Mouse (Mus musculus) adrenal gland, adult 10 weeks (tissue): ENCODE data around the gene Fam131a. TPM values are rescaled to one million over a fixed set of nuclear protein-coding genes. Genes with fewer than 3 reads are reported as not detected.

ENCODE experiments used
- polyA plus RNA-seq: library from polyadenylated mRNA; stranded (reverse); fragments of 350-450 nt; fragmentation: Illumina TruSeq; extraction: RNeasy Lipid Tissue Mini Kit (QIAGEN cat#74804); gene quantifications from one replicate; pipeline ENCODE4 v1.2.3, GENCODE M21; 2014; ENCODE audit warnings: low read depth, low replicate concordance

Gene Fam131a
- 0.35 TPM for polyA plus RNA-seq

DNA sequence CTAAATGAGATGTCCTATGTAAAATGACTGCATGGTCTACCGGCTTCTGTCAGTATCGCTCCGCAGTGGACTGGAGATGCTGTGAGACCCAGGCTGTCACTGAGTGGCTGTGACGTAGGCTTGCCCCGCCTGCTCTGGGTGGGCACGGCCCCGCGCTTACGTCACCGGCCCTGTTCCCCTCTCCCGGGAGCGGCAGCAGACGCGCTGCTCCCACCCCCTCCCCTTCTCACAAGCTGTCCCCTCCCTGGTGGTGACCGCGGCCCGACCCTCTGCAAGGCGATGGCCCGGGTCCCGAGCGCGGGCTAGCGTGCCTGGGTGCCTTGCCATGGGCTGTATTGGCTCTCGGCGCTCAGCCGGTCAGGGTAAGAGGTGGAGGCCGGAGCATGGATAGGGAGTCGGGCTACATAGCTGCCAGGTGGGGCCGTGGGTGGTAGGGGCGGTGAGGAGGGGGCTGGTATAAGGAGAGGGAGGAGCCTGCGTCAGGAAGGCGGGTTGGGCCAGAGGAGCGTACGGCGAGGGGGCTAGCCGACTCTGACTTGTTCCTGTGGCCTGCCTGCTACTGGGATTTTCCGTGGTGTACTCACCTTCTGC, at the start of gene Fam131a:
Fam131a (plus strand) TSS at position 131 of the 591 bp plus-strand sequence.

DNA sequence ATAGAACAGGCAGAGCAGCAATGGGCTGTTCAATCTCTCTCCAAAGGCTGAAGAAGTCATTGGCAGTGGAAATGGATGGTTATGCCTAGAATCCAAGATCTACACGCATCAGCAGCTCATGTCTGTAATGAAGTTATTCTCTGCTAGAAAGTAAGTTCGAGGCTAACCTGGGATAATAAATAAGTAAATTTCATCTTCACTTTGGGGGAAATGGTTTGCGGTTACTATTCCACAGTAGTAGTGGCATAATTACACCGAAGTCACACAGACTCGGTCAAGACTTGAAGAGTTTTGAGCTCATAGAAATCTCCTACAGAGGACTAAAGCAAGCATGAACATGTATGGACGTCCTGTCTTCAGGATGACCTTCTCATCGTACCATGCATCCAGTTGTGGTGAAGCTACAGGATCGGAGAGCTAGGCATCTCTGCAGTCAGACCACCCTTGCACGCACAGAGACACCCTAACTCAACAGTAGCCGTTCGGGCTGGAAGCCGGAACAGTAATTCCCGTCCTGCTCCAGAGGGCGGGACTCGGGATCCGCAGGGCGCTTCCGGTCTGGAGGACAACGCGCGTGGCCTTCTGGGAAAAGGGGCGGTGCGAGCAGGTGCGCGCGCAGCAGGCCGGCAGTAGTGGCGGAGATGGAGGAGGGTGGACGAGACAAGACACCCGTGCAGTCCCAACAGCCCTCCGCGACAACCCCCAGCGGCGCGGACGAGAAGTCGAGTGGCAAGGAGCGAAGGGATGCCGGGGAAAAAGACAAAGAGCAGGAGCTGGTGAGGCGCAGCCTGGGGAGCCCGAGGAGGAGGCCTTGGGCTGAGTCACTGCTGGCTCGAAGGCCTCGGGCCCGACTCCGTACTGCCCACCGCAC, 41.7 kb upstream of the Fam131a start, which contains the start of gene Psmd2:
Psmd2 (plus strand) TSS at position 577 of the 871 bp plus-strand sequence.

DNA sequence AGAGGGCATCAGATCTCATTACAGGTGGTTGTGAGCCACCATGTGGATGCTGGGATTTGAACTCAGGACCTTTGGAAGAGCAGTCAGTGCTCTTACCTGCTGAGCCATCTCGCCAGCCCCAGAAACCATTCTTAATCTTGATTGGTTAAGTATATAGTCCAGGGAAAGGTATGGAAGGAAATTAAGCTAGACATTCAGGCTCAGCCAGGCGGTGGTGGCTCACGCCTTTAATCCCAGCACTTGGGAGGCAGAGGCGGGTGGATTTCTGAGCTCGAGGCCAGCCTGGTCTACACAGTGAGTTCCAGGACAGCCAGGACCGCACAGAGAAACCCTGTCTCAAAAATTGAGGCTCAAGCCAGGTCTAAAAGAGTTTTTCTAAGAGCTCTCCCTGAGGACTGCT, 25.0 kb upstream of the Fam131a start, which contains the start of gene Eif4g1:
Eif4g1 (plus strand) TSS at position 301 of the 400 bp plus-strand sequence.

DNA sequence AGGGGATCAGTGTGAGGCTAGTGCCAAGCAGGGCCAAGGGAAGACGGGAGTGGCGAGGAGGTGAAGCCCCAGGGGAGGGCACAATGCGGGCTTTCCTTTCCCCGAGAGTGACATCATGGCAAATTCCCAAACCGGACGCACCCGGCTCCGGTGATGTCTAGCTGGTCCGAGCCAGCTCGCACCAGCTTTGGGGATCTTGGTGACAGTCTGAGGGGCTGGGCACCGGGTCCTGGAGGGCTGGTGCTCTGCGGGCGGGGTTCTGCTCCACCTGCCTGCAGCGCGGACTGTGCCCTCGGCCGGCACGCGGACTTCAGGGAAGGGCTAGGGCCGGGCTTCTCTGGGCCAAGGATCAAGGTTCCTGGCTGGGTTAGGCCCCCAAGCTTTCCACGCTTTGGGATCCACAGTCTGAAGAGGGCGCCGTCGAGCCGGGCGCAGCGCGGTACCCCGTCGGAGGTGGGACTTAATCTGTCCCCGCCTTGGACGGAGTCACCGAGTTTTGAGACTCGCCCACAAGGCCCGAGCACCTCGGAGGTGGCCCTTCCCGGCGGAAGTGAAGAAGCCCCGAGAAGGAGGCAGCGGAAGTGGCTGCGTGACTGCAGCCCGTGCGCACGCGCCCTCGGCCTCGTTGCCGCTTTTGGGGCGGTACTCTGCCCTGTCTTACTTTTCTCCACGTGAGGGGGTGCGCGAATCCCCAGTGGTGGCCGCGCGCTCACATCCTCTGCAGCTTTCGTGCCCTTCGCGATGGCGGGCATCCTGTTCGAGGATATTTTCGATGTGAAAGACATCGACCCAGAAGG, 24.3 kb downstream of the Fam131a start, which contains the start of the genes Polr2h and Clcn2:
Polr2h (plus strand) TSS at position 485 of the 797 bp plus-strand sequence.
Clcn2 (minus strand) TSS at position 566 of the 797 bp plus-strand sequence.

GRCm38 (mm10) chr16:20732925-20733730, 40.1 kb downstream of the Fam131a start, which contains the start of gene Chrd:
Gene Chrd (plus strand): TSS chr16:20733127.

DNA sequence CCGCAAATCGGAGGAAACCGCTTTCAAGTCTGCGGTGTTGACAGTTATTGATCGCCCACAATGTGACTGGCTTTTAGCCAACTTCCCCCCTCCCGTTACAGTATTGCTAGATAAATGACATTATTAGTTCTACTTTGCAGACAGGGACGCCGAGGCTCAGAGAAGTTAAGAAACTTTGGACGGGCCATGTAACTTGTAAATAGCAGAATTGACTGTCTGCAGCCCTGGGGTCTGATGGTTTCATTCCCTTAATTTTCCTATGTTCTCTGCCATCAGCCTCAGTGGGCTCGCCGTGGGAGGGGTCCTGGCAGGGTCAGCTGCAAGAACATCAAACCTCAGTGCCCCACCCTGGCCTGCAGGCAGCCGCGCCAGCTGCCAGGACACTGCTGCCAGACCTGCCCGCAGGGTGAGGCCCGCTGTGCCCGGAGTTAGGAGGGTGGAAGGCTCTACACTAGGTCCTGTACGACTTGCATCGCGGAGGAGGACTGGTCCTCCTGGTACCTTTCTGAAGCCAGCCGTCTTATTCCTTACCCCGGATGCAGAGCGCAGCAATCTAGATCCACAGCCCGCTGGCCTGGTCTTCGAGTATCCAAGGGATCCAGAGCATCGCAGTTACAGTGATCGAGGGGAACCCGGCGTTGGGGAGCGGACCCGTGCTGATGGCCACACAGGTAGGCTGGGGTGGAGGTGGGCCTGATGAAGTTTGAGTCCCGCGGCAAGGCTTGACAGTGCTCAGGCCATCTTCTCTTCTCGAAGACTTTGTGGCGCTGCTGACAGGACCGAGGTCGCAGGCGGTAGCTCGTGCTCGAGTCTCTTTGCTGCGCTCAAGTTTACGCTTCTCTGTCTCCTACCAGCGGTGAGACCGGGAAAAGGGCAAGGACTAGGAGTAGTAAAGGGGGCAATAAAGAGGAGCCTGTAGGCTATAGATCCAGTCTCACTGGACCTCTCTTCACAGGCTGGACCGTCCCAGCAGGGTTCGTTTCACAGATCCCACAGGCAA, 41.0 kb downstream of the Fam131a start, which contains the start of gene Thpo:
Thpo (minus strand) TSS at position 781 of the 1,000 bp plus-strand sequence.

Other genes with a start within 250 kb of the Fam131a start
- 12.4 TPM for gene Eif2b5, start 194.4 kb upstream of the Fam131a start, polyA plus RNA-seq
- gene Dvl3, start 176.3 kb upstream of the Fam131a start, polyA plus RNA-seq = 18.4 TPM
- gene Ap2m1, start 157.8 kb upstream of the Fam131a start, polyA plus RNA-seq = 132 TPM
- 17.7 TPM for gene Abcf3, start 144.7 kb upstream of the Fam131a start, polyA plus RNA-seq
- not detected for gene Vwa5b2, start 103.8 kb upstream of the Fam131a start, polyA plus RNA-seq
- 1.1 TPM for gene Eef1akmt4, start 81.6 kb upstream of the Fam131a start, polyA plus RNA-seq
- gene Gm49333, start 81.6 kb upstream of the Fam131a start, polyA plus RNA-seq = not detected
- 8.6 TPM for gene Alg3, start 81.5 kb upstream of the Fam131a start, polyA plus RNA-seq
- gene Camk2n2, start 72.0 kb upstream of the Fam131a start, polyA plus RNA-seq = 1.7 TPM
- 2.4 TPM for gene Ece2, start 63.4 kb upstream of the Fam131a start, polyA plus RNA-seq
- gene Psmd2, start 41.6 kb upstream of the Fam131a start, polyA plus RNA-seq = 113 TPM
- 151 TPM for gene Eif4g1, start 24.9 kb upstream of the Fam131a start, polyA plus RNA-seq
- gene Polr2h, start 24.4 kb downstream of the Fam131a start, polyA plus RNA-seq = 43.4 TPM
- gene Clcn2, start 24.5 kb downstream of the Fam131a start, polyA plus RNA-seq = 1.3 TPM
- 1.2 TPM for gene Chrd, start 39.9 kb downstream of the Fam131a start, polyA plus RNA-seq
- gene Thpo, start 41.3 kb downstream of the Fam131a start, polyA plus RNA-seq = not detected